Mouse (Mus musculus) intestine, embryonic 14.5 days (tissue): ENCODE measurements around the gene Rnf214. TPM values are rescaled to one million over a fixed set of nuclear protein-coding genes. Genes with fewer than 3 reads are reported as not detected.
A peak's percentile ranks its signal among the peaks of the same experiment; 100 is the strongest.

Experiments used
- ATAC-seq: fragments of 200-750 bp; cut with Nextera tagmentation; replicated peaks from 2 replicates; pipeline ENCODE4 v1.8.0; 2017; ENCODE audit warnings: low read depth, moderate number of reproducible peaks, moderate TSS enrichment, moderate library complexity; ENCODE audit not compliant: low FRiP score, low TSS enrichment
- DNase-seq: peaks from one replicate; pipeline ENCODE4 v3.0.0-alpha.2; 2018; ENCODE audit warnings: low spot score
- H3K27ac ChIP-seq: fragments of 300-500 bp; sonication (generic); 2 replicates; pipeline ENCODE4 v1.5.1; 2014; ENCODE audit warnings: low read depth, mild to moderate bottlenecking, control low read depth
- H3K27me3 ChIP-seq: fragments of 300-500 bp; sonication (generic); replicated peaks from 2 replicates; pipeline ENCODE4 v1.6.1; 2014; ENCODE audit warnings: low read length, control low read depth; ENCODE audit not compliant: control insufficient read depth, insufficient read depth
- H3K36me3 ChIP-seq: fragments of 300-500 bp; sonication (generic); 2 replicates; pipeline ENCODE4 v1.6.1; 2014; ENCODE audit warnings: low read length, control low read depth; ENCODE audit not compliant: control insufficient read depth, insufficient read depth
- H3K4me1 ChIP-seq: fragments of 300-500 bp; sonication (generic); replicated peaks from 2 replicates; pipeline ENCODE4 v1.6.1; 2014; ENCODE audit warnings: low read length, control low read depth, mixed read lengths; ENCODE audit not compliant: control insufficient read depth, insufficient read depth
- H3K4me2 ChIP-seq: fragments of 300-500 bp; sonication (generic); 2 replicates; pipeline ENCODE4 v1.6.1; 2014; ENCODE audit warnings: low read length
- H3K4me3 ChIP-seq: fragments of 300-500 bp; sonication (generic); 2 replicates; pipeline ENCODE4 v1.5.1; 2014; ENCODE audit warnings: low read depth, low read length, control low read depth, mixed read lengths
- H3K9ac ChIP-seq: fragments of 300-500 bp; sonication (generic); 2 replicates; pipeline ENCODE4 v1.6.1; 2014; ENCODE audit warnings: mild to moderate bottlenecking, low read length
- H3K9me3 ChIP-seq: fragments of 300-500 bp; sonication (generic); 2 replicates; pipeline ENCODE4 v1.6.1; 2016; ENCODE audit warnings: low read length, control low read depth; ENCODE audit not compliant: control insufficient read depth
- WGBS: fragments of 180-500 bp; shearing (Covaris S2); extraction: QIAGEN DNeasy Blood & Tissue Kit; methylation state at CpG from one replicate; pipeline ENCODE4 v1.1.7; 2014; 5-methylcytosine and 5-hydroxymethylcytosine counted together
- polyA plus RNA-seq: library from polyadenylated mRNA; unstranded; fragments of >200 nt; fragmentation: Nextera tagmentation; extraction: Ambion mirVana; gene quantifications from 2 replicates; pipeline ENCODE4 v1.2.1, GENCODE M21; 2014

Gene Rnf214
- polyA plus RNA-seq, 1 experiment from 2014 or later = 47.2 TPM

- Histone ChIP-seq H3K27me3 (no peaks in the 10 kb centered on the region), H3K27ac (peak overlapping the region; percentile 18; the same call in 1 of the 2 replicates), H3K9ac (no peak overlapping the region), H3K9me3 (no peaks in the 10 kb centered on the region), H3K4me3 (no peak overlapping the region), H3K4me2 (no peak overlapping the region), H3K4me1 (no peaks in the 10 kb centered on the region), H3K36me3 (peaks cover 82% of the 10 kb centered on the region)
- DNase-seq = no peak
- ATAC-seq = no peak
- 84% methylated on average over 5 of the region's 5 CpGs for WGBS
Observed at GRCm38 (mm10) chr9:45917041-45917934, 10.6 kb upstream of the Rnf214 start.

GRCm38 (mm10) chr9:45915659-45916058 lies 8.9 kb upstream of the Rnf214 start:
- no peaks in the 10 kb centered on the region for H3K4me1 ChIP-seq
- H3K9ac ChIP-seq = no peak overlapping the region
- WGBS = 87% methylated on average over 2 of the region's 2 CpGs
- ATAC-seq (no peak), DNase-seq (no peak)
- no peaks in the 10 kb centered on the region for H3K27me3 ChIP-seq
- no peaks in the 10 kb centered on the region for H3K9me3 ChIP-seq
- peaks cover 85% of the 10 kb centered on the region for H3K36me3 ChIP-seq
- H3K4me3 ChIP-seq = no peak overlapping the region
- H3K4me2 ChIP-seq = no peak overlapping the region
- no peak overlapping the region for H3K27ac ChIP-seq

DNA sequence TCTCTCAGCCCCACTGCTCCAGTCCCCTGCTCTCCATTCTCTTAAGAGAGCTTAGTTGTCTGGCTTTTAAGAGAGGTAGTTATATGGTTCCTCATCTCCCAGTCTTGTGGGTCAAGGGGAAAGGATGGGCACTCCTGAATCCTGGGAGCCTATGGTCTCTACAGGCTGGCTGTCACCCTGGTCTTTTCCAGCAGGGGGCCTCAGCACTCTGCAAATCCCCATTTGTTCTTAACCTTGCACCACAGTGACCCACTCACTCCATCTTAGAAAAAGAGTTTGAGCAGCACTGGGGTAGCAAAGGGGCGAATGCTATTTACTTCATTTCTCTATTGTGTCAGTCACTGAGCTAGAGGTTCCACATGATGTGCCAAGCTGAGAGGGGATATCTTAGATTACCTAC lies 5.0 kb upstream of the Rnf214 start:
- ATAC-seq (no peak), DNase-seq (peak; percentile 69)
- Histone ChIP-seq H3K9me3 (no peaks in the 10 kb centered on the region), H3K4me3 (no peak overlapping the region), H3K4me2 (no peak overlapping the region), H3K27ac (no peak overlapping the region), H3K36me3 (peaks cover 71% of the 10 kb centered on the region), H3K27me3 (no peaks in the 10 kb centered on the region), H3K9ac (no peak overlapping the region), H3K4me1 (peaks cover 7% of the 10 kb centered on the region)
- 65% methylated on average over 1 of the region's 1 CpGs for WGBS

GRCm38 (mm10) chr9:45910995-45911394 lies 4.3 kb upstream of the Rnf214 start:
- Histone ChIP-seq H3K36me3 (peaks cover 64% of the 10 kb centered on the region), H3K27me3 (no peaks in the 10 kb centered on the region), H3K9ac (no peak overlapping the region), H3K4me2 (no peak overlapping the region), H3K4me3 (no peak overlapping the region), H3K4me1 (peaks cover 7% of the 10 kb centered on the region), H3K27ac (no peak overlapping the region), H3K9me3 (no peaks in the 10 kb centered on the region)
- ATAC-seq (no peak), DNase-seq (no peak)
- WGBS = 89% methylated on average over 3 of the region's 3 CpGs

- H3K4me2 ChIP-seq = peak overlapping the region; percentile 72
- H3K4me3 ChIP-seq = peak overlapping the region; percentile 84
- H3K27ac ChIP-seq = peak overlapping the region; percentile 87; the same call in 1 of the 2 replicates
- H3K9ac ChIP-seq = peak overlapping the region; percentile 81
- WGBS = under 1% methylated on average over 19 of the region's 19 CpGs
- H3K9me3 ChIP-seq = no peaks in the 10 kb centered on the region
- peaks cover 15% of the 10 kb centered on the region for H3K4me1 ChIP-seq
- no peak for DNase-seq
- peak; percentile 32; the same call in 1 of the 2 replicates for ATAC-seq
- H3K27me3 ChIP-seq = no peaks in the 10 kb centered on the region
- peaks cover 38% of the 10 kb centered on the region for H3K36me3 ChIP-seq
Observed at GRCm38 (mm10) chr9:45907078-45907428, 342 bp upstream of the Rnf214 start.

- H3K9me3 ChIP-seq = no peaks in the 10 kb centered on the region
- H3K4me3 ChIP-seq = peak overlapping the region; percentile 84
- DNase-seq = peak; percentile 69
- no peaks in the 10 kb centered on the region for H3K27me3 ChIP-seq
- peak; percentile 42; the same call in 1 of the 2 replicates for ATAC-seq
- WGBS = 1% methylated on average over 22 of the region's 27 CpGs
- H3K36me3 ChIP-seq = peaks cover 38% of the 10 kb centered on the region
- peaks cover 15% of the 10 kb centered on the region for H3K4me1 ChIP-seq
- peak overlapping the region; percentile 81 for H3K9ac ChIP-seq
- H3K27ac ChIP-seq = peak overlapping the region; percentile 87
- peak overlapping the region; percentile 72 for H3K4me2 ChIP-seq
Observed at GRCm38 (mm10) chr9:45905811-45906237, 887 bp downstream of the Rnf214 start.

DNA sequence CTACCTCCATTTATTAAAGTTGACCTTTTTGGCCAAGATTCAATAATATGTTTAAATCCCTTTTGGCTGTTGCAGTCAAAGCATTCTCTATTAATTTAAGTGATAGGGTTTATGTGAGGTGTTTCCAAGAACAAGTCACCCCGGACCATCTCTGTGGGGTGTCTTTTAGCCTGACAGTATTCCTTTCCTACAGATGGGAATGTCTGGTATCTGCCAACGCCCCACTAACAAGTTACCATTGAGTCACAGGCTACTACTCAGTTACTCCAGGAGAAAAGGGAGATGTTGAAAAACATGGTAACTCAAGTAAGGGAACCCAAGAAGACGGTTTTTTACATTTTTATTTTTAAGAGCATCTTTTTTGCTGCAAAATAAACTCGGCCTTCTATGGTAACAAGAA lies 1.5 kb downstream of the Rnf214 start:
- peaks cover 37% of the 10 kb centered on the region for H3K36me3 ChIP-seq
- DNase-seq = no peak

DNA sequence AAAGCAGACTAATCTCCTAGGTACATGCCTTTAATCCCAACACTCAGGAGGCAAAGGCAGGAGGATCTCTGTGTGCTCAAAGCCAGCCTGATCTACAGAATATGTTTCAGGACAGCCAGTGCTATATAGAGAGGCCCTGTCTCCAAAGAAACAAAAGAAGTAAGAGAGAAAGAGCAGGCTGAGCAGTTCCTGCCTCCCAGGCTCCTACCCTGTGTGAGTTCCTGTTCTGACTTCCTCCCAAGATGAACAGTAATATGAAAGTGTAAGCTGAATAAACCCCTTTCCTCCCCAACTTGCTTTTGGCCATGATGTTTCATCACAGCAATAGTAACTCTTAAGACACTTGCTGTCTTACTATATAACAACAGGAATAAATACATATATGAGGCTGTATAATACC lies 13.0 kb downstream of the Rnf214 start:
- no peak overlapping the region for H3K4me3 ChIP-seq
- no peak overlapping the region for H3K27ac ChIP-seq
- H3K4me2 ChIP-seq = no peak overlapping the region
- DNase-seq (no peak), ATAC-seq (no peak)
- no peaks in the 10 kb centered on the region for H3K27me3 ChIP-seq
- no peaks in the 10 kb centered on the region for H3K4me1 ChIP-seq
- peaks cover 96% of the 10 kb centered on the region for H3K36me3 ChIP-seq
- H3K9ac ChIP-seq = no peak overlapping the region
- H3K9me3 ChIP-seq = no peaks in the 10 kb centered on the region

More for the DNA sequence above, 1.5 kb downstream of the Rnf214 start:
- H3K4me1 ChIP-seq = peaks cover 15% of the 10 kb centered on the region
- 49% methylated on average over 4 of the region's 4 CpGs for whole genome bisulfite sequencing
- H3K9ac ChIP-seq = peak overlapping the region; percentile 81
- H3K27ac ChIP-seq = no peak overlapping the region
- peak overlapping the region; percentile 84 for H3K4me3 ChIP-seq
- ATAC-seq = no peak
- no peaks in the 10 kb centered on the region for H3K9me3 ChIP-seq
- no peaks in the 10 kb centered on the region for H3K27me3 ChIP-seq
- H3K4me2 ChIP-seq = peak overlapping the region; percentile 72

GRCm38 (mm10) chr9:45877928-45878327 lies 28.8 kb downstream of the Rnf214 start:
- no peaks in the 10 kb centered on the region for H3K27me3 ChIP-seq
- no peaks in the 10 kb centered on the region for H3K4me1 ChIP-seq
- no peak overlapping the region for H3K4me2 ChIP-seq
- H3K4me3 ChIP-seq = no peak overlapping the region
- peaks cover 71% of the 10 kb centered on the region for H3K36me3 ChIP-seq
- no peak for DNase-seq
- no peaks in the 10 kb centered on the region for H3K9me3 ChIP-seq
- no peak overlapping the region for H3K27ac ChIP-seq
- H3K9ac ChIP-seq = no peak overlapping the region
- WGBS = 70% methylated on average over 2 of the region's 2 CpGs
- no peak for ATAC-seq
